Mouse (Mus musculus): Measurements from ENCODE around the gene Antxr1.

DNA sequence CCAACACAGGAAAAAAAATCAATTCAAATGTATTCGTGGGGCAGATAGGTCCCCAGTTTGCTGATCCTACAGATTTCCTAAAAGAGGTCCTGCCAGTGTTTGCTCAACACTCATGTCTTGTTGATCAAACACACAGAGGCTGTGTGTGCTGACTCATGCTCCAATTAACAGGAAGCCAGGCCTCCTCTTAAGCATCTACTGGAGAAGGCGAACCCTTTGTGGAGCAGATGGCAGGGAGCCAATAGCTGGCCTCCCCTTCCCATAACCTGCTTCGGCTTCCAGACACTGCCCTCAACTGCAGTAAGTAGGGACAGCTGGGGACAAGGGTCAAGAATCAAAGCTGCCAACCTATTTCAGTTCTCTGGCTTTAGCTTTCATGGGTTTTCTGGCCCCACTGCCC is 58.1 kb downstream of the Antxr1 start:
- TF ChIP-seq CTCF (IDR thresholded peaks at IDR 0.05; ENCODE audit: low read depth) (no peak), EP300 (IDR thresholded peaks at IDR 0.05; ENCODE audit: low read depth) (no peak)

Measured in liver, embryonic 14.5 days (tissue).